Comparison of ENCODE assay signal across 17 mouse cellular contexts in the genomic region with DNA sequence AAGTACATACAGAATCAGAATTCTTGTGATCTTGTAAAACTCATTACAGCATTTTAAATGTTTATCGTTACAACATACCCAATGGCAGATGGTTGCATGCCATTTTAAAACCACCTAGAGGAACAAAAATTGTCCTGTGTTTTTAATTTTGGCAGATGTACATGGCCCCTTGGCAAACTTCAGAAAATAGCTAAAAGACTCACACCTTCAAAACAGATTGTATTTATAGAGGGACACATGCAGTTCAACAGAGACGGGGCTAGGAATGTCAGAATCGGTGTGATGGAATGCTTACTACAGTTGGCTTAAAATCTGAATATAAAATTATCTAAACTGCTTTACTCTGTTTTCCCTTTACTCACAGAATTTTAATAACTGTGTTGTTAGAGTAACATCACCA.
"Had no signal": no experiment of that assay in that cellular context is flagged by ENCODE, and none has a peak within 500 bp of the region (broad histone marks: within the 10 kb centered on the region; RNA-seq: fewer than 3 reads in every experiment).

No protein-coding gene starts in this region.

- H3K9ac ChIP-seq: lung, embryonic 15.5 days; midbrain, embryonic 13.5 days; midbrain, embryonic 15.5 days; neural tube, embryonic 12.5 days; stomach, embryonic 15.5 days had no signal

- H3K27ac ChIP-seq: lung, embryonic 15.5 days; macrophage; midbrain, embryonic 13.5 days; midbrain, embryonic 15.5 days; neural tube, embryonic 12.5 days; stomach, embryonic 15.5 days; stomach, postnatal 0 days had no signal

- H3K27me3 ChIP-seq: lung, embryonic 15.5 days; megakaryocyte, embryonic 14.5 days; midbrain, embryonic 13.5 days; midbrain, embryonic 15.5 days; neural tube, embryonic 12.5 days; stomach, embryonic 15.5 days had no signal

- ATAC-seq: lung, postnatal 0 days; midbrain, embryonic 13.5 days; midbrain, embryonic 15.5 days had no signal

- H3K4me1 ChIP-seq: lung, embryonic 15.5 days; megakaryocyte, embryonic 14.5 days; midbrain, embryonic 13.5 days; midbrain, embryonic 15.5 days; neural tube, embryonic 12.5 days; stomach, embryonic 15.5 days had no signal

- H3K36me3 ChIP-seq: lung, embryonic 15.5 days; midbrain, embryonic 13.5 days; midbrain, embryonic 15.5 days; neural tube, embryonic 12.5 days; stomach, embryonic 15.5 days had no signal

- DNase-seq: lung, adult 2 months; lung, postnatal 14 days; lung, postnatal 36 days; right cerebral cortex, postnatal 14 days; thymus, adult 18-20 months; thymus, postnatal 14 days; thymus, postnatal 36 days had no signal

- H3K4me3 ChIP-seq: lung, embryonic 15.5 days; megakaryocyte, embryonic 14.5 days; midbrain, embryonic 13.5 days; midbrain, embryonic 15.5 days; neural tube, embryonic 12.5 days; stomach, embryonic 15.5 days had no signal

- H3K9me3 ChIP-seq: lung, embryonic 15.5 days; megakaryocyte, embryonic 14.5 days; midbrain, embryonic 13.5 days; midbrain, embryonic 15.5 days; neural tube, embryonic 12.5 days; stomach, embryonic 15.5 days had no signal

- H3K4me2 ChIP-seq: lung, embryonic 15.5 days; midbrain, embryonic 11.5 days; midbrain, embryonic 13.5 days; midbrain, embryonic 15.5 days; neural tube, embryonic 12.5 days; stomach, embryonic 15.5 days had no signal
